Mouse (Mus musculus): ENCODE measurements around the gene Swt1.

DNA sequence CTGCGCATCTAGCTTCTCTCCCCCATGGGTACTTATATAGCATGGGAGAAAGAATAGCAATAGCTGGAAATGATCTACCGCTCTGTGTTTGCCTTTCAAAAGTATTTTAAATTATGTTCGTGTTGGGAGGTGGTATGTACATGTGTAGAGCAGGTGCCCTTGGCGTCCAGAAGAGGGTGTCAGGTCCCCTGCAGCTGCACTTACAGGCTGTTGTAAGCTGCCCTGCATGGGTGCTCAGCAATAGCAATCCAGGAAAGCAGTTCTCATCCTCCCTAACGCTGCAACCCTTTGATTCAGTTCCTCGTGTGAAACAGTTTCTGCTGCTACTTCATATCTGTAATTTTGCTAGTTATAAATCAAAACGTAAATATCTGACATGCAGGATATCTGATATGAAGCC, 98.7 kb downstream of the Swt1 start:
- no peak for TF ChIP-seq CTCF (IDR thresholded peaks at IDR 0.05; ENCODE audit: borderline replicate concordance, insufficient read depth, low read length)
- TF ChIP-seq POLR2A (IDR thresholded peaks at IDR 0.05; ENCODE audit: low read depth, low read length), result no peak

Measured in embryonic fibroblast, embryonic 13.5 days (primary cell).